Mouse (Mus musculus) liver, postnatal 0 days (tissue): ENCODE measurements around the gene Smim11.

Experiments used
- CTCF ChIP-seq: sonication (generic); IDR thresholded peaks from 2 replicates; pipeline ENCODE4 v1.5.1; 2016; ENCODE audit warnings: antibody characterized with exemption, low read depth
- EP300 ChIP-seq: IDR thresholded peaks from 2 replicates; pipeline ENCODE4 v1.6.1; 2016; ENCODE audit warnings: antibody characterized with exemption, low read depth, mild to moderate bottlenecking

GRCm38 (mm10) chr16:92321341-92321740 lies 20.3 kb downstream of the Smim11 start, which contains the start of gene Fam243:
- no peak for TF ChIP-seq CTCF
- no peak for TF ChIP-seq EP300
